Mouse (Mus musculus) heart, embryonic 11.5 days (tissue): Measurements from ENCODE around the gene Mmd. TPM values are rescaled to one million over a fixed set of nuclear protein-coding genes. Genes with fewer than 3 reads are reported as not detected.

Source experiments
- ATAC-seq: fragments of 200-750 bp; cut with Nextera tagmentation; replicated peaks from 2 replicates; pipeline ENCODE4 v1.8.0; 2017; ENCODE audit warnings: moderate library complexity; ENCODE audit not compliant: insufficient number of reproducible peaks, low FRiP score, low TSS enrichment
- H3K27ac ChIP-seq: fragments of 300-500 bp; sonication (generic); 2 replicates; pipeline ENCODE4 v1.5.1; 2014; ENCODE audit warnings: mild to moderate bottlenecking, low read depth, low read length
- H3K27me3 ChIP-seq: fragments of 300-500 bp; sonication (generic); 2 replicates; pipeline ENCODE4 v1.6.1; 2014; ENCODE audit warnings: mild to moderate bottlenecking, low read length, mixed read lengths; ENCODE audit not compliant: control insufficient read depth, insufficient read depth
- H3K36me3 ChIP-seq: fragments of 300-500 bp; sonication (generic); 2 replicates; pipeline ENCODE4 v1.6.1; 2014; ENCODE audit warnings: mild to moderate bottlenecking, low read length, moderate library complexity, mixed read lengths; ENCODE audit not compliant: control insufficient read depth, insufficient read depth
- H3K4me1 ChIP-seq: fragments of 300-500 bp; sonication (generic); 2 replicates; pipeline ENCODE4 v1.6.1; 2014; ENCODE audit warnings: low read length; ENCODE audit not compliant: control insufficient read depth, insufficient read depth
- H3K4me2 ChIP-seq: fragments of 300-500 bp; sonication (generic); 2 replicates; pipeline ENCODE4 v1.6.1; 2014; ENCODE audit warnings: mild to moderate bottlenecking, moderate library complexity
- H3K4me3 ChIP-seq: fragments of 300-500 bp; sonication (generic); 2 replicates; pipeline ENCODE4 v1.5.1; 2014; ENCODE audit warnings: low read depth, low read length
- H3K9ac ChIP-seq: fragments of 300-500 bp; sonication (generic); 2 replicates; pipeline ENCODE4 v1.6.1; 2014; ENCODE audit warnings: mild to moderate bottlenecking, low read depth, low read length, moderate library complexity
- H3K9me3 ChIP-seq: fragments of 300-500 bp; sonication (generic); replicated peaks from 2 replicates; pipeline ENCODE4 v1.6.1; 2016; ENCODE audit warnings: low read length; ENCODE audit not compliant: control insufficient read depth
- whole genome bisulfite sequencing: fragments of 180-500 bp; shearing (Covaris S2); extraction: QIAGEN DNeasy Blood & Tissue Kit; methylation state at CpG from one replicate; pipeline ENCODE4 v1.1.7; 2014; ENCODE audit not compliant: insufficient replicate concordance; 5-methylcytosine and 5-hydroxymethylcytosine counted together
- polyA plus RNA-seq: library from polyadenylated mRNA; unstranded; fragments of >200 nt; fragmentation: Nextera tagmentation; extraction: Ambion mirVana; gene quantifications from 2 replicates; pipeline ENCODE4 v1.2.1, GENCODE M21; 2014

Gene Mmd
- polyA plus RNA-seq, 1 experiment from 2014 or later: 76.1 TPM

- Histone ChIP-seq H3K9ac (no peak overlapping the region), H3K9me3 (no peaks in the 10 kb centered on the region), H3K4me2 (no peak overlapping the region), H3K36me3 (no peaks in the 10 kb centered on the region), H3K4me1 (peaks cover 19% of the 10 kb centered on the region), H3K27ac (peak overlapping the region; percentile 16; the same call in 1 of the 2 replicates), H3K4me3 (no peak overlapping the region), H3K27me3 (no peaks in the 10 kb centered on the region)
- no peak for ATAC-seq
Observed at GRCm38 (mm10) chr11:90229800-90230199, 19.5 kb upstream of the Mmd start.

- Histone ChIP-seq H3K36me3 (no peaks in the 10 kb centered on the region), H3K27ac (0 out of 2 replicates have a peak overlapping the region, but pooled peaks have one; percentile 1), H3K9me3 (no peaks in the 10 kb centered on the region), H3K9ac (no peak overlapping the region), H3K4me1 (peaks cover 18% of the 10 kb centered on the region), H3K4me2 (no peak overlapping the region), H3K4me3 (no peak overlapping the region), H3K27me3 (no peaks in the 10 kb centered on the region)
- WGBS: 59% methylated on average over 2 of the region's 2 CpGs
- no peak for ATAC-seq
Observed at GRCm38 (mm10) chr11:90230671-90231070, 18.6 kb upstream of the Mmd start.

GRCm38 (mm10) chr11:90231631-90232030 lies 17.6 kb upstream of the Mmd start:
- no peak overlapping the region for H3K4me2 ChIP-seq
- no peaks in the 10 kb centered on the region for H3K9me3 ChIP-seq
- H3K27ac ChIP-seq: no peak overlapping the region
- no peaks in the 10 kb centered on the region for H3K27me3 ChIP-seq
- no peak overlapping the region for H3K4me3 ChIP-seq
- no peak overlapping the region for H3K9ac ChIP-seq
- H3K36me3 ChIP-seq: no peaks in the 10 kb centered on the region
- H3K4me1 ChIP-seq: peaks cover 18% of the 10 kb centered on the region
- WGBS: 54% methylated on average over 2 of the region's 2 CpGs
- no peak for ATAC-seq

- H3K27me3 ChIP-seq: no peaks in the 10 kb centered on the region
- H3K4me2 ChIP-seq: no peak overlapping the region
- no peak overlapping the region for H3K9ac ChIP-seq
- H3K36me3 ChIP-seq: no peaks in the 10 kb centered on the region
- ATAC-seq: no peak
- H3K4me1 ChIP-seq: peaks cover 18% of the 10 kb centered on the region
- 21% methylated on average over 4 of the region's 4 CpGs for WGBS
- no peak overlapping the region for H3K4me3 ChIP-seq
- H3K9me3 ChIP-seq: no peaks in the 10 kb centered on the region
- H3K27ac ChIP-seq: no peak overlapping the region
Observed at GRCm38 (mm10) chr11:90232685-90233084, 16.6 kb upstream of the Mmd start.

GRCm38 (mm10) chr11:90235221-90235620 lies 14.0 kb upstream of the Mmd start:
- WGBS: 79% methylated on average over 5 of the region's 5 CpGs
- ATAC-seq: no peak
- H3K4me1 ChIP-seq: peaks cover 14% of the 10 kb centered on the region

GRCm38 (mm10) chr11:90237616-90238015 lies 11.6 kb upstream of the Mmd start:
- 73% methylated on average over 5 of the region's 5 CpGs for WGBS
- Histone ChIP-seq H3K4me3 (no peak overlapping the region), H3K4me2 (no peak overlapping the region), H3K27me3 (no peaks in the 10 kb centered on the region), H3K9me3 (no peaks in the 10 kb centered on the region), H3K27ac (no peak overlapping the region), H3K4me1 (peaks cover 3% of the 10 kb centered on the region; the same call in 1 of the 2 replicates), H3K9ac (no peak overlapping the region), H3K36me3 (no peaks in the 10 kb centered on the region)
- no peak for ATAC-seq

More at GRCm38 (mm10) chr11:90235221-90235620, 14.0 kb upstream of the Mmd start:
- H3K4me2 ChIP-seq: no peak overlapping the region
- H3K27me3 ChIP-seq: no peaks in the 10 kb centered on the region
- no peaks in the 10 kb centered on the region for H3K9me3 ChIP-seq
- no peak overlapping the region for H3K27ac ChIP-seq
- no peaks in the 10 kb centered on the region for H3K36me3 ChIP-seq
- H3K4me3 ChIP-seq: no peak overlapping the region
- H3K9ac ChIP-seq: no peak overlapping the region

GRCm38 (mm10) chr11:90238657-90239056 lies 10.6 kb upstream of the Mmd start:
- Histone ChIP-seq H3K4me3 (no peak overlapping the region), H3K36me3 (no peaks in the 10 kb centered on the region), H3K27ac (no peak overlapping the region), H3K4me2 (no peak overlapping the region), H3K4me1 (peaks cover 3% of the 10 kb centered on the region; the same call in 1 of the 2 replicates), H3K27me3 (no peaks in the 10 kb centered on the region), H3K9me3 (no peaks in the 10 kb centered on the region), H3K9ac (no peak overlapping the region)
- WGBS: 21% methylated on average over 2 of the region's 2 CpGs
- ATAC-seq: no peak

- 12% methylated on average over 6 of the region's 6 CpGs for WGBS
- no peak for ATAC-seq
- no peaks in the 10 kb centered on the region for H3K27me3 ChIP-seq
Observed at GRCm38 (mm10) chr11:90240652-90241330, 8.5 kb upstream of the Mmd start.

GRCm38 (mm10) chr11:90241874-90242273 lies 7.4 kb upstream of the Mmd start:
- ATAC-seq: no peak
- Histone ChIP-seq H3K27ac (no peak overlapping the region), H3K9ac (no peak overlapping the region), H3K4me2 (no peak overlapping the region), H3K4me1 (peaks cover 3% of the 10 kb centered on the region; the same call in 1 of the 2 replicates), H3K36me3 (no peaks in the 10 kb centered on the region), H3K27me3 (no peaks in the 10 kb centered on the region), H3K9me3 (no peaks in the 10 kb centered on the region), H3K4me3 (no peak overlapping the region)
- WGBS: 65% methylated on average over 2 of the region's 2 CpGs

More at GRCm38 (mm10) chr11:90240652-90241330, 8.5 kb upstream of the Mmd start:
- Histone ChIP-seq H3K4me1 (peaks cover 3% of the 10 kb centered on the region; the same call in 1 of the 2 replicates), H3K36me3 (no peaks in the 10 kb centered on the region), H3K4me3 (no peak overlapping the region), H3K9me3 (no peaks in the 10 kb centered on the region), H3K9ac (no peak overlapping the region), H3K4me2 (no peak overlapping the region), H3K27ac (no peak overlapping the region)
